Mouse (Mus musculus) erythroblast, adult 5-6 weeks (primary cell): ENCODE measurements around the gene Acad10. TPM values are rescaled to one million over a fixed set of nuclear protein-coding genes. Genes with fewer than 3 reads are reported as not detected.

Experiments
- ATAC-seq: replicated peaks from 2 replicates; pipeline ENCODE4 v1.8.0; 2016; ENCODE audit warnings: moderate number of reproducible peaks, mild to moderate bottlenecking, moderate TSS enrichment, inconsistent platforms; ENCODE audit not compliant: poor library complexity, low FRiP score, severe bottlenecking
- total RNA-seq, 2 experiments: library from RNA; stranded (forward) in 1 of 2; stranded (reverse) in 1 of 2; fragments of 150-400 nt in 1 of 2; fragments of 200-764, 138-1000 nt in 1 of 2; gene quantifications; 2 replicates each; pipeline versions ENCODE4 v1.2.3 to v1.2.4; 2015 to 2017; ENCODE audit warnings: low replicate concordance in 2 of 2

Gene Acad10
- total RNA-seq, 2 experiments from 2014 or later = 0.26 to 3.7 TPM

DNA sequence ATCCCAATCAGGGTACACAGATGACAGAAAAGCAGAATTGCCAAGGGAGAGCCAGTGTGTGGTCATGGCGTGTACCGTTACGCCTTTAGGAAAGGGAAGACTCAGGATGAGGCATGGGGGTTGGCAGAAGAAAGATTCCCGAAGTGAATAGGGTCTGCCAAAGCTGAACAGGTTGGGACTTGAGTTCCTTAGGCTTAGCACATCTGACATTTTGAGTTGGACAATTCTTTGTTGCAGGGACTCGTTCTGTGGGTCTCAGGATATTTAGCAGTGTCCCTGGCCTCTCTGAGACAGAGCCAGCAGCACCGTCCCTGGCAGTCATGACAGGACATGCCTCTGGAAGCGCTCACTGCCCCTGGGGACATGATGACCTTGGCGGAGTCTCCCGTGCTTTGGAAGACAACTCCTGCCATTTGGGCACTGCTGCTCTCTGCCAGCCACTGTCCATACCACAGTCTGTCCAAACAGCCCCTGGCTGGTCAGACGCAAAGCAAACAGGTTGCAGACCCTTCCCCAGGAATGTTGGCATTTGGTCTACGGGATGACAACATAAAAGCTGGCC, 83.3 kb downstream of the Acad10 start:
- ATAC-seq = no peak

DNA sequence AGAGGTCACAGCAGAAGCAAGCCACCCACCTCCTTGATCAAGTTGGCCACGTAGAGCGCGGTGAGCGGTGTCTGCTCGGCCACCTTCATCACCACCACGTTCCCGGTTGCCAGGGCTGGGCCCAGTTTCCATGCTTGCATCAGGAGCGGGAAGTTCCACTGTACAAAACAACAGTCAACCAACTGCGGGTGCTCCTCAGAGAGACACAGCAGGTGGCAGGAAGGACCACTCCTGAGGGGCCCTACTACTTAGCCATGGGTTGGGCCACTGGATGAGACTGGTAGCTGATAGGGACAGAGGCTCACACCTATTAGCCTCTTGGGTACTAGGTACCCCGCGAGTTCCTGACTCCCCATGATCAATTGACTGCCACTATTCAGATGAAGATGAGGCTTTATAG, 84.4 kb downstream of the Acad10 start:
- no peak for ATAC-seq

DNA sequence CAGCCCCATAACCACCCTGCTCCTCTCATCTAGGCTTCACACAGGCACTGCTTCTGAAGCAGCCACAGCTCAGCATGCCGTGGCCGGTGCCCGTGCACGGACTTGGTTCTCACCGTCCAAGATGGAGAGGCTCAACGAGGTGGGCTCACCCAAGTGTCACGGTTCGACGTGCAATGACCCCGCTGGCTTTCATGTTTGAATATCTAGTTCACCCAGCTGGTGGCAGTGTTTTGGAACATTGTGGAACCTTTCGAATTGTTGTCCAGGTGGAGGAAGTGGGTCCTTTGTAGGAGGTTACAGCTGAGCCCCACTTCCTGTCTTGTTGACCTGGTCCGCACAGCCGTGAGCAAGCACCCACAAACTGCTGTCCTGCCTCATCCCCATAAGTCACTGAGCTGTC, 86.2 kb downstream of the Acad10 start:
- ATAC-seq = no peak

Other genes with a start within 250 kb of the Acad10 start
- not detected in 2 replicates for gene Tmem116, start 208.6 kb downstream of the Acad10 start, total RNA-seq (2015; ENCODE audit: low replicate concordance)
- 0.42 and 1.4 TPM in 2 replicates for gene Tmem116, start 208.6 kb downstream of the Acad10 start, total RNA-seq (2017; ENCODE audit: low replicate concordance)
- 37.8 and 44.6 TPM in 2 replicates for gene Erp29, start 208.0 kb downstream of the Acad10 start, total RNA-seq (2015; ENCODE audit: low replicate concordance)
- gene Erp29, start 208.0 kb downstream of the Acad10 start, total RNA-seq (2017; ENCODE audit: low replicate concordance) = 76.1 and 121 TPM in 2 replicates
- gene Adam1b, start 157.1 kb downstream of the Acad10 start, total RNA-seq (2015; ENCODE audit: low replicate concordance) = not detected in 2 replicates
- not detected in 2 replicates for gene Adam1b, start 157.1 kb downstream of the Acad10 start, total RNA-seq (2017; ENCODE audit: low replicate concordance)
- 0.38 and 1.3 TPM in 2 replicates for gene Adam1a, start 115.0 kb downstream of the Acad10 start, total RNA-seq (2015; ENCODE audit: low replicate concordance)
- gene Adam1a, start 115.0 kb downstream of the Acad10 start, total RNA-seq (2017; ENCODE audit: low replicate concordance) = 0.85 and 1.4 TPM in 2 replicates
- gene Gm42878, start 115.0 kb downstream of the Acad10 start, total RNA-seq (2015; ENCODE audit: low replicate concordance) = not detected in 2 replicates
- gene Gm42878, start 115.0 kb downstream of the Acad10 start, total RNA-seq (2017; ENCODE audit: low replicate concordance) = 0.60 TPM in 1 of 2 replicates, not detected in the other
- 51.0 and 70.3 TPM in 2 replicates for gene Mapkapk5, start 114.6 kb downstream of the Acad10 start, total RNA-seq (2015; ENCODE audit: low replicate concordance)
- 36.1 and 43.6 TPM in 2 replicates for gene Mapkapk5, start 114.6 kb downstream of the Acad10 start, total RNA-seq (2017; ENCODE audit: low replicate concordance)
- 28.2 and 58.1 TPM in 2 replicates for gene Aldh2, start 66.7 kb downstream of the Acad10 start, total RNA-seq (2015; ENCODE audit: low replicate concordance)
- 96.6 and 99.4 TPM in 2 replicates for gene Aldh2, start 66.7 kb downstream of the Acad10 start, total RNA-seq (2017; ENCODE audit: low replicate concordance)
- 1.9 and 3.1 TPM in 2 replicates for gene Acad12, start 41.6 kb downstream of the Acad10 start, total RNA-seq (2015; ENCODE audit: low replicate concordance)
- 0.14 and 0.51 TPM in 2 replicates for gene Acad12, start 41.6 kb downstream of the Acad10 start, total RNA-seq (2017; ENCODE audit: low replicate concordance)
- 30.4 and 45.1 TPM in 2 replicates for gene Brap, start within 50 bp of the Acad10 start, total RNA-seq (2015; ENCODE audit: low replicate concordance)
- 67.0 and 88.8 TPM in 2 replicates for gene Brap, start within 50 bp of the Acad10 start, total RNA-seq (2017; ENCODE audit: low replicate concordance)
- gene Atxn2, start 50.8 kb upstream of the Acad10 start, total RNA-seq (2015; ENCODE audit: low replicate concordance) = 97.4 and 97.8 TPM in 2 replicates
- 166 and 169 TPM in 2 replicates for gene Atxn2, start 50.8 kb upstream of the Acad10 start, total RNA-seq (2017; ENCODE audit: low replicate concordance)
- 9.0 and 18.1 TPM in 2 replicates for gene Sh2b3, start 177.1 kb upstream of the Acad10 start, total RNA-seq (2015; ENCODE audit: low replicate concordance)
- gene Sh2b3, start 177.1 kb upstream of the Acad10 start, total RNA-seq (2017; ENCODE audit: low replicate concordance) = 5.5 and 6.0 TPM in 2 replicates
- 0.19 and 0.84 TPM in 2 replicates for gene Pheta1, start 188.5 kb upstream of the Acad10 start, total RNA-seq (2015; ENCODE audit: low replicate concordance)
- gene Pheta1, start 188.5 kb upstream of the Acad10 start, total RNA-seq (2017; ENCODE audit: low replicate concordance) = 0.70 TPM in 1 of 2 replicates, not detected in the other